Mouse (Mus musculus) stomach, postnatal 0 days (tissue): ENCODE data around the gene 4930539E08Rik.

ENCODE experiments used
- CTCF ChIP-seq: IDR thresholded peaks from 2 replicates; pipeline ENCODE4 v1.5.1; 2016; ENCODE audit warnings: antibody characterized with exemption, low read depth, mild to moderate bottlenecking, moderate library complexity
- EP300 ChIP-seq: optimal IDR thresholded peaks from 2 replicates; pipeline ENCODE3; 2016; ENCODE audit warnings: antibody characterized with exemption

- TF ChIP-seq CTCF (no peak), EP300 (no peak)
Measured at GRCm38 (mm10) chr17:28898249-28898648, 16.9 kb downstream of the 4930539E08Rik start.
